Mouse (Mus musculus): ENCODE results near the gene Zfp553. TPM values are rescaled to one million over a fixed set of nuclear protein-coding genes. Genes with fewer than 3 reads are reported as not detected.

Zfp553 gene
- polyA plus RNA-seq, 1 experiment from 2014 or later = 25.0 TPM

Other genes with a start within 250 kb of the Zfp553 start
- gene Mvp, start 218.4 kb upstream of the Zfp553 start, polyA plus RNA-seq (2014; fragmentation: Nextera tagmentation; extraction: Ambion mirVana) = 3.4 and 4.0 TPM in 2 replicates
- gene Pagr1b, start 216.6 kb upstream of the Zfp553 start, polyA plus RNA-seq (2014; fragmentation: Nextera tagmentation; extraction: Ambion mirVana) = 0.70 TPM in 1 of 2 replicates, not detected in the other
- 31.5 and 38.6 TPM in 2 replicates for gene Pagr1a, start 215.7 kb upstream of the Zfp553 start, polyA plus RNA-seq (2014; fragmentation: Nextera tagmentation; extraction: Ambion mirVana)
- gene Gm42742, start 212.0 kb upstream of the Zfp553 start, polyA plus RNA-seq (2014; fragmentation: Nextera tagmentation; extraction: Ambion mirVana) = 51.9 and 52.3 TPM in 2 replicates
- 46.7 and 57.0 TPM in 2 replicates for gene Prrt2, start 211.8 kb upstream of the Zfp553 start, polyA plus RNA-seq (2014; fragmentation: Nextera tagmentation; extraction: Ambion mirVana)
- gene Maz, start 206.0 kb upstream of the Zfp553 start, polyA plus RNA-seq (2014; fragmentation: Nextera tagmentation; extraction: Ambion mirVana) = 68.6 and 73.1 TPM in 2 replicates
- 20.3 and 24.6 TPM in 2 replicates for gene Kif22, start 190.6 kb upstream of the Zfp553 start, polyA plus RNA-seq (2014; fragmentation: Nextera tagmentation; extraction: Ambion mirVana)
- gene Zg16, start 145.7 kb upstream of the Zfp553 start, polyA plus RNA-seq (2014; fragmentation: Nextera tagmentation; extraction: Ambion mirVana) = not detected in 2 replicates
- 1.7 and 1.9 TPM in 2 replicates for gene AI467606, start 141.7 kb upstream of the Zfp553 start, polyA plus RNA-seq (2014; fragmentation: Nextera tagmentation; extraction: Ambion mirVana)
- 0.55 and 0.87 TPM in 2 replicates for gene Qprt, start 110.8 kb upstream of the Zfp553 start, polyA plus RNA-seq (2014; fragmentation: Nextera tagmentation; extraction: Ambion mirVana)
- gene Spn, start 95.2 kb upstream of the Zfp553 start, polyA plus RNA-seq (2014; fragmentation: Nextera tagmentation; extraction: Ambion mirVana) = not detected in 2 replicates
- 63.7 and 64.9 TPM in 2 replicates for gene Cd2bp2, start 37.0 kb upstream of the Zfp553 start, polyA plus RNA-seq (2014; fragmentation: Nextera tagmentation; extraction: Ambion mirVana)
- 24.6 and 33.0 TPM in 2 replicates for gene Tbc1d10b, start 24.6 kb upstream of the Zfp553 start, polyA plus RNA-seq (2014; fragmentation: Nextera tagmentation; extraction: Ambion mirVana)
- gene Mylpf, start 24.2 kb upstream of the Zfp553 start, polyA plus RNA-seq (2014; fragmentation: Nextera tagmentation; extraction: Ambion mirVana) = 2.2 and 2.8 TPM in 2 replicates
- gene Sept1, start 69 bp downstream of the Zfp553 start, polyA plus RNA-seq (2014; fragmentation: Nextera tagmentation; extraction: Ambion mirVana) = 8.3 and 9.2 TPM in 2 replicates
- gene Zfp771, start 11.2 kb downstream of the Zfp553 start, polyA plus RNA-seq (2014; fragmentation: Nextera tagmentation; extraction: Ambion mirVana) = 63.4 and 63.5 TPM in 2 replicates
- 119 and 126 TPM in 2 replicates for gene Dctpp1, start 27.6 kb downstream of the Zfp553 start, polyA plus RNA-seq (2014; fragmentation: Nextera tagmentation; extraction: Ambion mirVana)
- 76.3 and 80.6 TPM in 2 replicates for gene Sephs2, start 41.0 kb downstream of the Zfp553 start, polyA plus RNA-seq (2014; fragmentation: Nextera tagmentation; extraction: Ambion mirVana)
- 0.12 and 0.46 TPM in 2 replicates for gene Itgal, start 63.2 kb downstream of the Zfp553 start, polyA plus RNA-seq (2014; fragmentation: Nextera tagmentation; extraction: Ambion mirVana)
- 4.8 and 6.1 TPM in 2 replicates for gene Zfp768, start 112.5 kb downstream of the Zfp553 start, polyA plus RNA-seq (2014; fragmentation: Nextera tagmentation; extraction: Ambion mirVana)
- gene Zfp747, start 143.0 kb downstream of the Zfp553 start, polyA plus RNA-seq (2014; fragmentation: Nextera tagmentation; extraction: Ambion mirVana) = 8.2 and 8.5 TPM in 2 replicates
- gene 9130019O22Rik, start 154.1 kb downstream of the Zfp553 start, polyA plus RNA-seq (2014; fragmentation: Nextera tagmentation; extraction: Ambion mirVana) = 4.5 and 5.7 TPM in 2 replicates
- 6.1 and 6.4 TPM in 2 replicates for gene E430018J23Rik, start 160.6 kb downstream of the Zfp553 start, polyA plus RNA-seq (2014; fragmentation: Nextera tagmentation; extraction: Ambion mirVana)
- 4.2 and 5.3 TPM in 2 replicates for gene Zfp764, start 173.8 kb downstream of the Zfp553 start, polyA plus RNA-seq (2014; fragmentation: Nextera tagmentation; extraction: Ambion mirVana)
- 25.6 and 31.6 TPM in 2 replicates for gene Zfp688, start 189.0 kb downstream of the Zfp553 start, polyA plus RNA-seq (2014; fragmentation: Nextera tagmentation; extraction: Ambion mirVana)
- 12.9 and 14.0 TPM in 2 replicates for gene Zfp689, start 216.1 kb downstream of the Zfp553 start, polyA plus RNA-seq (2014; fragmentation: Nextera tagmentation; extraction: Ambion mirVana)
- 36.1 and 37.5 TPM in 2 replicates for gene Prr14, start 226.6 kb downstream of the Zfp553 start, polyA plus RNA-seq (2014; fragmentation: Nextera tagmentation; extraction: Ambion mirVana)
- gene Fbrs, start 246.1 kb downstream of the Zfp553 start, polyA plus RNA-seq (2014; fragmentation: Nextera tagmentation; extraction: Ambion mirVana) = 13.6 and 15.3 TPM in 2 replicates